Mouse (Mus musculus): ENCODE data around the gene Ubxn7. TPM values are rescaled to one million over a fixed set of nuclear protein-coding genes. Genes with fewer than 3 reads are reported as not detected.

The Ubxn7 gene
- polyA plus RNA-seq (2014; fragmentation: Illumina TruSeq; extraction: RNeasy Lipid Tissue Mini Kit (QIAGEN cat#74804); ENCODE audit: low read depth, low replicate concordance) = 9.5 TPM

GRCm38 (mm10) chr16:32332040-32332555 lies at the start of gene Ubxn7:
Ubxn7 (plus strand) TSS chr16:32332257.

GRCm38 (mm10) chr16:32400267-32400666 lies 68.2 kb downstream of the Ubxn7 start, which contains the start of gene Tm4sf19:
Tm4sf19 (plus strand) TSS chr16:32400506.

GRCm38 (mm10) chr16:32419517-32420483 lies 87.7 kb downstream of the Ubxn7 start, which contains the start of gene Tctex1d2:
Tctex1d2 (plus strand) TSS chr16:32419702.

GRCm38 (mm10) chr16:32430474-32431046 lies 98.5 kb downstream of the Ubxn7 start, which contains the start of gene Pcyt1a:
Pcyt1a (plus strand) TSS chr16:32430921.

Other genes with a start within 250 kb of the Ubxn7 start
- gene Pigx, start 232.5 kb upstream of the Ubxn7 start, polyA plus RNA-seq (2014; fragmentation: Illumina TruSeq; extraction: RNeasy Lipid Tissue Mini Kit (QIAGEN cat#74804); ENCODE audit: low read depth, low replicate concordance) = 35.9 TPM
- 15.2 TPM for gene Cep19, start 232.5 kb upstream of the Ubxn7 start, polyA plus RNA-seq (2014; fragmentation: Illumina TruSeq; extraction: RNeasy Lipid Tissue Mini Kit (QIAGEN cat#74804); ENCODE audit: low read depth, low replicate concordance)
- gene Nrros, start 166.7 kb upstream of the Ubxn7 start, polyA plus RNA-seq (2014; fragmentation: Illumina TruSeq; extraction: RNeasy Lipid Tissue Mini Kit (QIAGEN cat#74804); ENCODE audit: low read depth, low replicate concordance) = 15.2 TPM
- not detected for gene Bex6, start 152.4 kb upstream of the Ubxn7 start, polyA plus RNA-seq (2014; fragmentation: Illumina TruSeq; extraction: RNeasy Lipid Tissue Mini Kit (QIAGEN cat#74804); ENCODE audit: low read depth, low replicate concordance)
- gene Fbxo45, start 85.1 kb upstream of the Ubxn7 start, polyA plus RNA-seq (2014; fragmentation: Illumina TruSeq; extraction: RNeasy Lipid Tissue Mini Kit (QIAGEN cat#74804); ENCODE audit: low read depth, low replicate concordance) = 26.0 TPM
- gene Wdr53, start 85.0 kb upstream of the Ubxn7 start, polyA plus RNA-seq (2014; fragmentation: Illumina TruSeq; extraction: RNeasy Lipid Tissue Mini Kit (QIAGEN cat#74804); ENCODE audit: low read depth, low replicate concordance) = 19.4 TPM
- not detected for gene Smco1, start 60.8 kb upstream of the Ubxn7 start, polyA plus RNA-seq (2014; fragmentation: Illumina TruSeq; extraction: RNeasy Lipid Tissue Mini Kit (QIAGEN cat#74804); ENCODE audit: low read depth, low replicate concordance)
- gene Rnf168, start 54.8 kb upstream of the Ubxn7 start, polyA plus RNA-seq (2014; fragmentation: Illumina TruSeq; extraction: RNeasy Lipid Tissue Mini Kit (QIAGEN cat#74804); ENCODE audit: low read depth, low replicate concordance) = 11.2 TPM
- 0.83 TPM for gene Tm4sf19, start 68.2 kb downstream of the Ubxn7 start, polyA plus RNA-seq (2014; fragmentation: Illumina TruSeq; extraction: RNeasy Lipid Tissue Mini Kit (QIAGEN cat#74804); ENCODE audit: low read depth, low replicate concordance)
- 26.9 TPM for gene Tctex1d2, start 87.4 kb downstream of the Ubxn7 start, polyA plus RNA-seq (2014; fragmentation: Illumina TruSeq; extraction: RNeasy Lipid Tissue Mini Kit (QIAGEN cat#74804); ENCODE audit: low read depth, low replicate concordance)
- gene Pcyt1a, start 98.7 kb downstream of the Ubxn7 start, polyA plus RNA-seq (2014; fragmentation: Illumina TruSeq; extraction: RNeasy Lipid Tissue Mini Kit (QIAGEN cat#74804); ENCODE audit: low read depth, low replicate concordance) = 27.3 TPM
- gene Slc51a, start 155.6 kb downstream of the Ubxn7 start, polyA plus RNA-seq (2014; fragmentation: Illumina TruSeq; extraction: RNeasy Lipid Tissue Mini Kit (QIAGEN cat#74804); ENCODE audit: low read depth, low replicate concordance) = not detected
- 1.6 TPM for gene Zdhhc19, start 164.0 kb downstream of the Ubxn7 start, polyA plus RNA-seq (2014; fragmentation: Illumina TruSeq; extraction: RNeasy Lipid Tissue Mini Kit (QIAGEN cat#74804); ENCODE audit: low read depth, low replicate concordance)